In genomic region chr4:124451131-124451530, GRCm38 (mm10) we compare ENCODE assay signal across 10 mouse cellular contexts.
DNase-seq lines count a peak whose midpoint lies in the region; ATAC-seq and TF ChIP-seq lines count a peak whose summit lies in the region.
"Had no signal": no experiment of that assay in that cellular context is flagged by ENCODE, and none has a peak within 500 bp of the region (broad histone marks: within the 10 kb centered on the region; RNA-seq: fewer than 3 reads in every experiment).

No protein-coding gene starts in this region.

- no peak overlapping the region for H3K27ac ChIP-seq in kidney, embryonic 16.5 days (ENCODE audit: low read length)
- no peak overlapping the region for H3K27ac ChIP-seq in testis, adult 2 months (ENCODE audit: control insufficient read depth, insufficient read depth, low read depth, low read length)
- no peak overlapping the region for H3K27ac ChIP-seq in hindbrain, embryonic 16.5 days (ENCODE audit: low read depth, low read length)

- no peak for DNase-seq in kidney, postnatal 36 days
- no peak for DNase-seq in testis, postnatal 10 days (ENCODE audit: low spot score)
- no peak for DNase-seq in thymus, postnatal 25 days
- DNase-seq: gastrocnemius, postnatal 10 days had no signal

- H3K9ac ChIP-seq in kidney, embryonic 16.5 days (replicated peaks; ENCODE audit: low read length): no peak overlapping the region
- 0 out of 2 replicates have a peak overlapping the region, but pooled peaks have one; percentile 10 for H3K9ac ChIP-seq in hindbrain, embryonic 16.5 days (ENCODE audit: low read depth, low read length)

- peaks cover 12% of the 10 kb centered on the region; the same call in 1 of the 2 replicates for H3K27me3 ChIP-seq in kidney, embryonic 16.5 days (ENCODE audit: insufficient read depth, low read length)
- no peaks in the 10 kb centered on the region for H3K27me3 ChIP-seq in testis, adult 2 months (ENCODE audit: control insufficient read depth, insufficient read depth, low read length)
- H3K27me3 ChIP-seq in hindbrain, embryonic 16.5 days (replicated peaks; ENCODE audit: control insufficient read depth, insufficient read depth, low read length): no peaks in the 10 kb centered on the region; the same call in 1 of the 2 replicates

- TF ChIP-seq POLR2A in testis, adult 2 months (IDR thresholded peaks at IDR 0.05; ENCODE audit: control insufficient read depth, low read depth, low read length): no peak; the same call in 1 of the 2 replicates

- no peak for TF ChIP-seq CTCF in testis, adult 2 months (IDR thresholded peaks at IDR 0.05; ENCODE audit: control insufficient read depth, insufficient read depth, insufficient replicate concordance, low read depth, low read length)

- no peaks in the 10 kb centered on the region for H3K9me3 ChIP-seq in kidney, embryonic 16.5 days (ENCODE audit: low read length)
- H3K9me3 ChIP-seq in hindbrain, embryonic 16.5 days (ENCODE audit: control insufficient read depth, low read length): no peaks in the 10 kb centered on the region
- H3K9me3 ChIP-seq: G1E; megakaryocyte, embryonic 14.5 days had no signal

- no peak overlapping the region for H3K4me2 ChIP-seq in kidney, embryonic 16.5 days (replicated peaks; ENCODE audit: low read depth, low read length)
- no peak overlapping the region for H3K4me2 ChIP-seq in hindbrain, embryonic 16.5 days (ENCODE audit: low read length)

- H3K4me3 ChIP-seq in kidney, embryonic 16.5 days (ENCODE audit: low read length): no peak overlapping the region
- peak overlapping the region; percentile 82 for H3K4me3 ChIP-seq in testis, adult 2 months (ENCODE audit: control insufficient read depth, low read depth, low read length)
- no peak overlapping the region for H3K4me3 ChIP-seq in hindbrain, embryonic 16.5 days (ENCODE audit: low read length)
- H3K4me3 ChIP-seq: megakaryocyte, embryonic 14.5 days had no signal

- H3K4me1 ChIP-seq in kidney, embryonic 16.5 days (ENCODE audit: insufficient read depth, low read length): peaks cover 14% of the 10 kb centered on the region
- H3K4me1 ChIP-seq in testis, adult 2 months (ENCODE audit: control insufficient read depth, insufficient read depth, low read length): no peaks in the 10 kb centered on the region
- H3K4me1 ChIP-seq in hindbrain, embryonic 16.5 days (ENCODE audit: control insufficient read depth, insufficient read depth, low read depth, low read length): peaks cover 6% of the 10 kb centered on the region
- H3K4me1 ChIP-seq: megakaryocyte, embryonic 14.5 days had no signal

- no peaks in the 10 kb centered on the region for H3K36me3 ChIP-seq in kidney, embryonic 16.5 days (ENCODE audit: insufficient read depth, low read length)
- H3K36me3 ChIP-seq in testis, adult 2 months (ENCODE audit: control insufficient read depth, insufficient read depth, low read length): no peaks in the 10 kb centered on the region
- no peaks in the 10 kb centered on the region for H3K36me3 ChIP-seq in hindbrain, embryonic 16.5 days (ENCODE audit: control insufficient read depth, insufficient read depth, low read length)
- H3K36me3 ChIP-seq: G1E had no signal

- ATAC-seq in kidney, embryonic 16.5 days (ENCODE audit: low FRiP score, low TSS enrichment): peak; percentile 69; the same call in 1 of the 2 replicates
- ATAC-seq in hindbrain, embryonic 16.5 days: peak; percentile 73
- no peak for ATAC-seq in inflammation-experienced regulatory T-cells, adult 6 months

- 9% methylated on average over 3 of the region's 3 CpGs for WGBS in kidney, embryonic 16.5 days
- 6% methylated on average over 3 of the region's 3 CpGs for WGBS in hindbrain, embryonic 16.5 days
